Mouse (Mus musculus) mature B cell (primary cell): ENCODE data around the gene Rps21.

Source experiments
- in situ Hi-C: fragments of 300-500 bp; cut with MboI; formaldehyde crosslinking; loops from 2 replicates; pipeline ENCODE4 v1.14.3; 2019

Gene Rps21

GRCm38 (mm10) chr2:180289440-180290108 is 32.4 kb downstream of the Rps21 start, which contains the start of gene Rbbp8nl:
Gene Rbbp8nl, minus strand, starts transcription at chr2:180289879.
- in situ Hi-C loops, result no loop called here

DNA sequence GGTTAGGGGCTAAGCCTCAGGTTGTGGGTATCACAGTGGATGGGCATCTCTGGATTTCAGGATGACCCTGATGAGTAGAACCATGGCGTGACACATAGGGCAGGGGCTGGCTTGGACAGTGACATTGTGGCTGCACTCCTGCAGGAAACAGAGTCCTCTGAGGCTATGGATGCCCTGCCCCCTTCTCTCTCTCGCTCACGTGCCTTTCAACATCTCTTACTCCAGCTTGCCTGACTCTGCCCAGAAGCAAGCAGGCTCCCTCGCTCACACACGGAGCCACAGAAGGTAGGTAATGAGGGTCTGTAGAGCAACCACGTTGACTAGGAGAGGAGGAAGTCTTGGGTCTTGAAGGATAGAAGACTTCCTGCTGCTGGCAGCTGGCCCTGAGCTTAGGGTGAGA is 33.3 kb downstream of the Rps21 start:
- in situ Hi-C loops, result no loop called here

DNA sequence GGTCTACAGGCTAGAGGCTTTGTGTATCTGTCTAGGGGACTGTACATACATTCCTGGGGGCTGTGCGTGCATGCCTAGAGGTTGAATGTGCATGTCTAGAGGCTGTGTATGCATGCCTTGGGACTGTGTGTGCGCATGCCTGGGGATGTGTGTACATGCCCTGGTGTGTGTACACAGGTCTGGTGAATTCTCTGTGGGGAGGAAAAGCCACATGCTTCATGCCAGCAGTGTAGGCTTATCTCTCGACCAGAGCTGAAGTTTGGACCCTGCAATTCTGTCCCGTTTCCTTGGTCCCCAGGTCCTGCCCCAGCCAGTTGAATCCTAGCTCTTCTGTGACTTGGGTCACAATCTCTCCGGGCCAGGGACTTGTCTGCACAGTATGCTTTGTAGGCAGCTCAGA is 34.4 kb downstream of the Rps21 start:
- in situ Hi-C loops, result no loop called here

GRCm38 (mm10) chr2:180292026-180292425 is 34.8 kb downstream of the Rps21 start:
- in situ Hi-C loops, result no loop called here

GRCm38 (mm10) chr2:180292906-180293305 is 35.7 kb downstream of the Rps21 start:
- in situ Hi-C loops, result no loop called here

- in situ Hi-C loops, result no loop called here
These were observed 43.1 kb downstream of the Rps21 start for GRCm38 (mm10) chr2:180300252-180300651.

- in situ Hi-C loops, result no loop called here
These were observed 43.6 kb downstream of the Rps21 start for GRCm38 (mm10) chr2:180300771-180301170.

DNA sequence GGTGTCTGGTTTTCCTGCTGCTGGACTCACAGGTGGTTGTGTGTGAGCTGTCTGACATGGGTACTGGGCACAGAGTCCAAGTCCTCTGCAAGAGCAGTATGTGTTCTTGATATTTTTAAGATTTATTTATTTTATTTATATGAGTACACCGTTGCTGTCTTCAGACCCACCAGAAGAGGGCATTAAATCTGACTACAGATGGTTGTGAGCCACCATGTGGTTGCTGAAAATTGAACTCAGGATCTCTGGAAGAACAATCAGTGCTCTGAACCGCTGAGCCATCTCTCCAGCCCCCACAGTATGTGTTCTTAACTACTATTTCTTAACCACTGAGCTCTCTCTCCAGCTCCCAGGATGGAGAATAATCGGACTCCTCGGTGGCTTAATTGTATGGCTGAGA is 45.0 kb downstream of the Rps21 start:
- in situ Hi-C loops, result no loop called here

GRCm38 (mm10) chr2:180303468-180303867 is 46.3 kb downstream of the Rps21 start:
- in situ Hi-C loops, result no loop called here

DNA sequence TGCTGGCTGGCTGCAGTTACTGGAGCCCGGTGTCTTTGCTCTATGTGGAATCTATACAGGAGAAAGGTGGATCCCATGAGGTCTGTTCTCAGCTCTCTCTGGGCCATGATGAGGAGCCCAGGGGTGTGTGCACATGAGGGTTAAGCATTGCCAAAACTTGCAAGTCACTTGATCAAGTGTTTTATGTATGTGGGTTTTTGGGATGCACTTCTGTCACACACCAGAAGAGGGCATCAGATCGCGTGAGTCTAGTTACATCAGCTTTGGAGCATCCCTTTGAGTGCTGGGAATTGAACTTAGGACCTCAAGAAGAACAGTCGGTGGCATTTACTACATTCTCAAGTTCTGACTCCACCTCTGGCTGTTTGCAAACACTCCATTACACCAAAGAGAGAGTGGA is 47.4 kb downstream of the Rps21 start:
- in situ Hi-C loops, result no loop called here

DNA sequence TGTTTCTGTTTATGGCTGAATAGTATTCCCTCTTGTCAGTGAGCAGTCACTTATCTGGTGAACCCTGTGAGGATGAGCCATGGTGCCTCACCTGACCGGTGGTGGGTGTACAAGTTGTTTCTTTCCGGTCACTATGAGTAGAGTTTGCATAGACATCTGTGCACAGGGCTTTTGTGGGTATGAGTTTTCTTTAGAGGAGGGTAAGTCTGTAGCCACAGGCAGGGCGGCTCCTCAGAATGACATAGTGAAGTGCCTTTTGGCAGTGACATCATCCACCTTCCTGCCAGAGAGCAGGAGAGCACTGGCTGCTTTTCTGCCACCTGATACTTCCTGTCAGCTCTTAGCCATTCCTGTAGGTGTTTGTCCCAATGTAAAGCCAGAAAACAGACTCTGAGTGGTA is 48.3 kb downstream of the Rps21 start:
- in situ Hi-C loops, result no loop called here

DNA sequence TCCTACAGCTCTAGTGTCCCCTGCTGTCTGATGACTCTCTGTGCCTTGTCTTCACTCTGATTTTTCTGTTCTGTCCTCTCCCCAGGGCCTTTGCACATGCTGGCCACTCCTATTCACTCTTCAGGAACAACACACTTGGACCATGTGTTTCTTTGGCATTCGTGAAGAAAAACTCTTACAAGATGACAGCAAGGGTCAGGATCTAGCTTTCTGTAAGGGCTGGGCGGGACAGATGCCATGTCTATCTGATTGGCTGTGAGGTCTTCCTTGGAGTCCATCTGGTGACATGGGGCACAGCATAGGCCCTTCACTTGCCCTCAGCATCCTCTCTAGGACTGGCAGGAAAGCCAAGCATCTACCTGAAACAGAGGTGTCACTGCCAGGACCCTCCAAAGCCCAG is 48.8 kb downstream of the Rps21 start:
- in situ Hi-C loops, result no loop called here

GRCm38 (mm10) chr2:180306423-180307168 is 49.4 kb downstream of the Rps21 start:
- in situ Hi-C loops, result no loop called here

DNA sequence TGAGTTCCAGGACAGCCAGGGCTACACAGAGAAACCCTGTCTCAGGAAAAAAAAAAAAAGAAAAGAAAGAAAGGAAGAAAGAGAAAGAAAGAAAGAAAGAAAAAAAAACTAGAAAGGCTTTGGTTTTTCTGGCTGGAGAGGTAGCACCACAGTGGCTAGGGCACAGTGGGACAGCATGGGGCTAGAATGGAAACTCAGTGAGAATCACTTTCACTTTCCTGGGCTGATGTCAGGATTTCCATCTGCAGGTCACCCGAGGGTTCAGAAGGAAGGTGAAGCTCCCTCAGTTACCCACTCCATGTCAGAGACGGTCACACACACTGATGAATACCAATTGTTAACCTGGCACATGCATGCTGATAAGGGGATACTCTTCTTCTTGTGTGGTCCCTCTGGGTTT is 50.5 kb downstream of the Rps21 start:
- in situ Hi-C loops, result no loop called here
